Mouse (Mus musculus): ENCODE measurements around the gene Gnpat.

Gnpat gene
- long read RNA-seq, experiment 1, transcript Gnpat-201 (16 exons, 2,984 nt): major isoform, 25 of 35 reads
- long read RNA-seq, experiment 1, partial matches to known transcripts: 8 of 35 reads
- long read RNA-seq, experiment 1, other reads (novel, unspliced or antisense): 2 of 35 reads
- long read RNA-seq, experiment 2, transcript Gnpat-201 (16 exons, 2,984 nt): major isoform, 31 of 44 reads
- long read RNA-seq, experiment 2, partial matches to known transcripts: 10 of 44 reads
- long read RNA-seq, experiment 2, other reads (novel, unspliced or antisense): 3 of 44 reads

DNA sequence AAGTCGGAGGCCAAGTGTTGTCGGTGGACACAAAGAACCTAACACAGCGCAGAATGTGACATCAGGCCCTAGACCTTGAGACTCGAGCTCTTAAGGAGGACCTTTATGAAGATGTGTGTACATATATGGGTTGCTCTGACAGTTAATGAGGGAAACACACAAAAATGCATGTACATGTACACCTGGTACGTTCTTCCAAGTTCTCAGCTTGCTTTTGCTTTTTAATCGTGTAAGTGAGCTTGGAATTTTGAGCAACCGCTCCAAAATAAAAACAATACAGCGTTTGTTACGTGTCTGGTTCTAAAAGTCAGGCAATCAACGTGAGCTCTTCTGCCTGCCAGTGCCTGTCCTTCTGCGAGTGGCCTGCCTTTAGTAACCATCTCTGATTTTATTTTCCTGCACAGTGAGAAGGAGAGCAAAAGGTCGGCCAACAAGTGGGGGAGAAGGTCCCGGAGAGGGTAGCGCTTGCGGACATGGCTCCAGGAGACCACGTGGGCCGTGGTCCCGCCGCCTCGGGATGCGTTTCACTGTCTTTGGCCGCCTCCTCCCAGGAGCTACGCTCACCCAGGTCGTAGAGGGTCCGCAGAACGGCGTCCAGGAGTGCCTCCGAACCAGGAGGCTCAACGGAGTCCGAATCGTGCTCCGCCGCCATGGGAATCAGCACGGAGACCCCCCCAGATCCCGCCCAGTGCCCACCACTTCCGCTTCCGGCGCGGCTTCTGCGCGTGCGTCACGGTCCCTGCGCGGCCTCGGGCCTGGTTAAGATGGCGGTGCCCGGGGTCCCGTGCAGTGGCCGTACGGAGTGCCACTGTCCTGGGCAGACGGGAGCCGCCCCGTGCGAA lies at the start of gene Gnpat, which contains the start of gene 2810004N23Rik:
TSS of gene Gnpat (plus strand) at position 713 of the 842 bp plus-strand sequence.
TSS of gene 2810004N23Rik (minus strand) at position 800 of the 842 bp plus-strand sequence.
- intact Hi-C loops (cut with DNase I): loop anchor here (5.0 kb wide), 1 partner anchor 35 kb away; the partner anchor contains the start of genes Exoc8 and Sprtn

DNA sequence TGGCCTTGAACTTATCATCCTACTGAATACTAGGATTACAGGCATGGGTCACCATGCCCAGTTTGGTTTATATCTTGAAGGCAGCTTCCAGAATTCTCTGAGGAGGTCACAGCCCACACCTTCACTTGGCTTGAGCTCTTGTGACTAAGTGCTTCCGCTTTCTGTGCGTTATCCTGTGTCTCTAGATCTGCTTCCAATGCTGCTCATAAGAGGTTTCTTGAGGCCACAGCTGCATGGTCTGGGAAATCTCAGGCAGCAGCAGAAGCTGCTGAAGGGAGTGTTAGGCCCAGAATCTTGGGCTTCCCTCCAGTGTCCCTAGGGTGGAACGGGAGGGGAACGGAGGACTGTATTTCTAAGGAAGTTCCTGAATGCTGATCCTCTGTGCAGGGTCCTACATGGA lies 49.5 kb upstream of the Gnpat start:
- intact Hi-C loops (cut with DNase I): no loop called here

DNA sequence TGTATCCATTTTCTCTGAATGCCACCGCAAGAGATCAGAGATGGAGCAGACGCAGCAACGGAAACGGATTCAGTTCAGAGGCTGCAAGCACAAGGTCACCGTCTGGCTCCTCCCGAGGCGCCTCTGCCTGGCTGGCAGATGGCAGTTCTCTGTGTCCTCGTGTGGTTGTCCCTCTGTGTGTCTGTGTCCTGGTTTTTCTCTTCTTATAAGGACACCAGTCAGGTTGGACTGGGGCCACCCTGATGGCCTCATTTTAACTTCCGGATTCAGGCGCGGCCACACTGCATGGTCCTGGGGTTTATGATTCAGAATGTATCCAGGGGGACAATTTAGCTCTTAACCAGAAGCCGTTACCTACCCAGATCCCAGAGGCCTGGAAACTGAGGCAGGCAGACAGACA lies 47.0 kb upstream of the Gnpat start:
- intact Hi-C loops (cut with DNase I): no loop called here

DNA sequence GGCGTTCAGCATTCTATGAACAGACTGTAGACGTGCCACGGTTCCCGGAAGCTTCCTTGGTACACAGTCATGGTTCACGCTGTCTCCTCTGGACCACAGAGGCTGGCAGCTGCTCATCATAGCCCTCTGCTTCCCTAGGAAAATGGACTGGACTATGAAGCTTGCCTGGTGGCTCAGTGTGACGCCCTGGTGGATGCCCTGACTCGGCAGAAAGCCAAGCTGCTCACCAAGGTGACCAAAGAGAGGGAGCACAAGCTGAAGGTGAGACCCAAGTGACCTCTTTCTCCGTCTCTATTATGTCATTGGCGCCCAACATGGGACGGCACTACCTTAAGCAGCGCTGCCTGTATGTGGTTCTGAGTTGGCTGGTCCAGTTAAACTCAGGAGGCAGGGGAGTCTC lies 46.0 kb upstream of the Gnpat start:
- intact Hi-C loops (cut with DNase I): no loop called here

DNA sequence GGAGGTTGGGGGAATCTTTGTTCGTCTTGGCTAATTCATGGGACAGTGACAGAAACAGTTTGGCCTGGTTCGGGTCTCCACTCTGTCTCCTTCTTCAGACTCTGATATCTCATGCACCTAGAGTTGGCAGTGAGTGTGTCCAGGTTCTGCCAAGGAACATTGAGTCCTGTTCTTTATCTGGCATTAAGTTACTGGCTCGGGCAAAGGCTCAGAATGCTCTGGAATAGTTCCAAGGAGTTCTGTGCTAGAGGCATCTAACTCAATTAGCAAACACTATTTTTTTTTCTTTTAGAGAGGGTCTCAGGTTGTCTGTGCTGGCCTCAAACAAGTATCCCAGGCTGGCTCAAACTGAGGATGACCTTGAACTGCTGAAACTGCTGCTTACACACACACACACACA lies 45.5 kb upstream of the Gnpat start:
- intact Hi-C loops (cut with DNase I): no loop called here

DNA sequence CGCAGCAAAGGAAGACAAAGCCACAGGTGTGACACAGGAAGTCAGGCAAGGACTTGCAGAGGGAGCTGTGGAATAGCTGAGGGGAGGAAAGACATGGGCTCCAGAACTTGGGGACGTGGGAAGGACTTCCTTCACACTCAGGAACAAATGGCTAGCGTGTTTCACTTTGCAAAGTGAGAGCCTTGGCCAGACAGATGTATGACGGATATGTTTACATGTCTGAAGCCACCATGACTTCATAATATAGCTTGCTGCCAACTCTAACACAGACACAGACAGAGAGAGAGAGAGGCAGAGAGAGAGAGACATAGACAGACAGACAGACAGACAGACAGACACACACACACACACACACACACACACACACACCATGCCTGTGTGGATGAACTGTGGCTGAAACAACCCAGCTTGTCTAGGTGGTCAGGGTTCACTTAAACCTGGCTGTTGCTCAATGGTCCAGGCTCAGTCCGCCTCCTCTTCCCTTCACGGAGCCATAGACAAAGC lies 43.2 kb upstream of the Gnpat start:
- intact Hi-C loops (cut with DNase I): no loop called here

DNA sequence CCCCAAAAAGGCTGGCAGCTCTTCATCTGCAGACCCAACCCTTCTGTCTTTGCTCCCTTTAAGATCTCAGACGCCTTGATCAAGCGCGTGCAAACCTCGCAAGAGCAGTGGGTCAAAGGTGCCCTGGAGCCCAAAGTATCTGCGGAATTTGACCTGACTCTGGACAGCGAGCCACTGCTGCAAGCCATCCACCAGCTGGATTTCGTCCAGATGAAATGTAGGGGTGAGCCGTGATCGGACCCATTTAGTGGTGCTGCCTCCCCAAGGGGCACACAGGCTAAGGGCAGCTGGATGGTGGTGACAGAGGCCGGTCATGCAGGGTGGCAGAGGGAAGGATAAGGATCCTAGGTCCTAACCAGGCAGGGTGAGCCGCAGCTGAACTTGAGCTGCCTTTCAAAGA lies 42.7 kb upstream of the Gnpat start:
- intact Hi-C loops (cut with DNase I): no loop called here

DNA sequence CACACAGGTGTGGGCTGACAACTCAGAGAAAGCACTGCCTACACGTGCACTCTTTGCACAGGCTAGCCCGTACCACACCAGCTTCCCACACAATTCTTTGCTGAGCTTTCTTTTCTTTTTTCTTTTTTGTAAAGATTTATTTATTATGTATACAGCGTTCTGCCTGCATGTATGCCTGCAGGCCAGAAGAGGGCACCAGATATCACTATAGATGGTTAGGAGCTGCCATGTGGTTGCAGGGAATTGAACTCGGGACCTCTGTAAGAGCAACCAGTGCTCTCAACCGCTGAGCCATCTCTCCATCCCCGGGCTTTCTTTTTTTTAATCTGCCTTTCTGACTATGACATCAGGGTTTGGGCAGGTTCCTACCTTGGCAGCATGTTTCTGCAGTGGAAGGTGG lies 39.3 kb upstream of the Gnpat start:
- intact Hi-C loops (cut with DNase I): no loop called here

DNA sequence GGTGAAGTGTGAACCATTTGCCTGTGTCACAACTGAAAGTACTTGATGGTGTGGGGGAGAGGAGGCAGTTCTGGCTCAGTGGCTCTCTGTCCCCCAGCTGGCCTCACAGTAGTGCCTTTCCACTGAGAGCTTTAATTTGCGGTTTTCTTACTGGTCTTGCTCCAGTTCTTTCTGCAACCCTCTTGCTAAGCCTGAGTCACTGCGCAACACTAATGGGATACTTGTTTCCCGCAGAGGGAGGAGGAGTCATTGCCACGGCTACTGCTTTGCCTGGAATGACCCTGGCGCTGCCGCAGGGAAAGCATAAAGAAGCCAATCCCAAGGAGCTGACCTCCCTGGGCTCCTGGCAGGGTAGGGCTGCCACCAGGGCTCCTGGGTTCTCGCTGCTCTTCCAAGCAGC lies 36.2 kb upstream of the Gnpat start:
- intact Hi-C loops (cut with DNase I): loop anchor here (5.0 kb wide), 1 partner anchor 89 kb away; no protein-coding TSS in a partner anchor

DNA sequence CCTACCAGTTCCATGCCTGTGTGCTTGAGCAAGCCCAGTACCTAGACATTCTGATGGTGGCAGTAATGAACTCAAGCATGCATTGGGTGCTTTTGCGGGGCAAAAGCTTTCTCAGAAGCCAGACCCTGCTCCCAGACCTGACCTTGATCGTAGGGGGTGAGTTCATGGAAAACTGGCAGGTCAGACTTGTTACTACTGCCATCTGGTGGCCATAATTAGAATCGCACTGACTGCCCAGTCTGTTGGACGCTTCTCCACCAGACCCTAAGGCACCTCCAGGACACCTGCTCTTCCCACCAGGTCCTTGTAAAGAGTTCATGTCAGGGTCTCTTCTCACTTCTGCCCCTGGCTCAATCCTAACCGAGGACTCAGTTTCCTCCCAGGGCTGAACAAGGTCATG lies 35.4 kb upstream of the Gnpat start:
- intact Hi-C loops (cut with DNase I): loop anchor here (5.0 kb wide), 1 partner anchor 90 kb away; no protein-coding TSS in a partner anchor

DNA sequence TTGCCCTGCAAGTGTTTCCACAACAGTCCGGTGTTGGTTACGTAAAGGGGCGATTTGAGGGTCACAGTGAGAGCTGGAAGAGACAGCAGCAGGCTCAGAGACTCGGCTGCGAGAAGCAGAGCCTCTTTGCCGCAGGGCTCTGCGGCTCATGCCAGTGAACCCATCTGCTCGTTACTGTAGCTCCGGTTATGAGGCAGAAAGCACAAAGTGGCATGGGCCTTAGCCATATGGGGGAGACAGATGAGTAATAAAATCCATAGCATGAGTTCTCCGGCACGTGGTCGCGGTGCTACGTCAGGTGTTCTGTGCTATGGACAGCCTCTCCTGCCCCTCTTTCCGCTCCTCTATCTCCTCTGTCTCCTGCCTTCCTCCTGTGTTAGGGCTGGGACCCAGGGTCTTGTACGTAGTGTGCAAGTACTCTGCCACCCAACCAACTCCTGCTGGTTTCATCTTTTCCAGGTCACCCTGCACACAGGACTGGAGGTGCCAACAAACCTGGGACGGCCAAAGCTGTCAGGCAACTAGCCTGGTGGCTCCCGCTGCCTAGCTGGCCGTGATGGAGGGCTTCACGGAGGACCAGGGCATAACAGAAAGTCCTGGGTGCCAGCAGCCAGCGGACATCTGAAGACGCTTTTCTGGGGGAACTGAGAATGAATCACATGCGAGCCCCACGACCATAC lies 34.1 kb upstream of the Gnpat start:
- intact Hi-C loops (cut with DNase I): loop anchor here (5.0 kb wide), 1 partner anchor 91 kb away; no protein-coding TSS in a partner anchor

DNA sequence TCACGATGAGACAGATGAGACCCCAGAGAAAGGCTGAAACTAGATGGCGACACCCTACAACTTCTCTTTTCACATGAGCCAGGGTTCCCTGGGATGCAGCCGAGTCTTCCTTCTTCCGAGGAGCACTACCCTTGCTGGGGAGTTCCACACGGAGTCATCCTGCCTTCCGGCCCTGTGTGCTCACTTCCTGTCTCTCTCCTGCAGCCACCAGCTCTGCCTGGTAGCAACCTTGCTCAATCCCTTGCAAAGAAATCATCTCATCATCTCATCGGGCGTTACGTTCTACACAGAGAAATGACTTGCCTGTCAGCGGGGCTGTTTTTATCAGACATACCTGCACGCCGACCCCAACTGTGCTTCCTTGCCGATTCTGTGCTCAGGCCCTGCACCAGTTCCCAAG lies 32.8 kb upstream of the Gnpat start:
- intact Hi-C loops (cut with DNase I): no loop called here

DNA sequence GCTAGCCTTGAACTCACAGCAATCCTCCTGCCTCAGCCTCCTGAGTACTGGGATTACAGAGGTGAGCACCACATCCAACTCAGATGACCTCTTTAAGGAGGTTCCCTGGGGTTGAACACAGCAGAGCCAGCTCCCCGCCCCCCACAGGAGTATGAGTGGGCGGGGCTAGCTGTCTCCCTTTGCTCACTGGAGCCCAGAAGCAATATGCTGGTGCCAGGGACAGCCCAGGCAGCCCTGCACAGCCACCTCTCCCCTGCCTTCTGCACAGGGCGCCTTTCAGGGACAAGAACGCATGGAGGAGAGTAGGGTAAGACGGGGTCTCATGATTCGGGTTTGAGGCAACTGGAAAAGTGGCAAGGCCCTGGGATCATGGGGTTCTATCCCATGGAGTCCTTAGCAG lies 31.3 kb upstream of the Gnpat start:
- intact Hi-C loops (cut with DNase I): no loop called here

DNA sequence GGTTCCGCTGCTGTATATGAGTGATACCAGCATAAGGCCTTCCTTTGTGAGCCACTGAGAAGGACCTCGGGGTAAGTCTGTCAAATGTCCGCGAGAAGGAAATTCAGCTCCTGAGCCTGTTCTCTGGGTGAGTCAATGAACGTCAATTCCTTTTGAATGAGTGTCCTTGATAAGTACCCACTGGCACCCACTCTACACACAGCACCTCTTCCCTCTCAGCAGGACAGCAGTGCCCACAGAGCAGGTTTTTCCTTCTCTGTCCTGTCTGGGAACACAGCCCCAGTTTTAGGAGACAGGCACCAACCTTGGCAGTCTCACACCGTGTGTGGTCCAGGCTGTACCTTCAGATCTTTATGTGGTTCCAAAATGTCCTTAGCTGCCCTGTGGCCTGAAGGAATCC lies 30.9 kb upstream of the Gnpat start:
- intact Hi-C loops (cut with DNase I): no loop called here

DNA sequence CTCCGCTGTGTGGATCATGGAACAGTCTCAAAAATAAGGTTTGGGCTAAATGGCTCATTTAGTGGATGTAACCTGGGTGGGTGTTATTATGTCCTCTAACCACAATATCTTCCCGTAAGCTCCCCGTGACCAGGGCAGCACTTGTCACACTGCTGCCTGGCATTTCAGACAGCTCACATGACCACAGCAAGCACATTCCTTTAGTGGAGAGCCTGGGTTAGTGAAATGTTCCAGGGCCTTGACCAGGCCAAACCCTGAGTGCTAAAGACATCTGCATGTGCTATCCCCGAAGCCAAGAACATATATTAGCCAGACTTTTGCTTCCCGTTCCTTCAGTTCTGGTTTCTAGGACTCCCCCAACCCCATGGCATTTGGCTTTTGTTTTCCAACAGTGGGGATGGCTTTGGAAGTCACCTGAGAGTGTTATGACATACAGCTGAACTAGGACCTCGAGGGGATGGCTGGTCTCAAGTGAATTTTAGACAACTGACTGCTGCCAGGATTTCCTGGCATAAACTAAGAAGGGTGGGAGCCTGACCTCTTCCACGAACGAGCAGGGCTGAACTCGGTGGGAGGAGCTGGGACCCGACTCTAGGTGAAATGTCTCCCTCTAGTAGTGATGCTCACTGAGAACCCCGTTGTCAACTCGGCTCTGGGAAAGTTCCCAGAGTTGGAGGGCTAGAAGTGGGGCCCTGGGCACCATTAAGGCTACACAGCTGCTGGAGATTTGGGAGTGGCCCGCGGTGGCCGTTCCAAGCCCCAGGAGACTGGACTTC lies 29.2 kb upstream of the Gnpat start:
- intact Hi-C loops (cut with DNase I): no loop called here

DNA sequence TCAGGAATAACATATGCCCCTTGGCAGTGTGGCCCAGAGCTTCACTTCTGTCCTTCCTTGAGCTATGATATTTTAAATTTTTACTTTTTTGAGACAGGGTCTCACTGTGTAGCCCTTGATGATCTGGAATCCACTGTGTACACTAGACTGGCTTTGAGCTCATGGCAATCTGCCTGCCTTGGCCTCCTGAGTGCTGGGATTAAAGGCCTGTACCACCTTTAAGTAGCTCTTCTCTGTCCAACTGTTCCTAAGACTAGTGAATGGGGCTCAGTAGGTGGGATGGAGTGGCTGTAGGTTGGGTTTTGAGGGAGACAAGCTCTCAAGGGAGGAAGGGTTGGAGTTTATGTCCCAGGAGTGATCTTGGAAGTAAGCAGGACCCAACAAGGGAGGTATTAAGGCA lies 27.0 kb upstream of the Gnpat start:
- intact Hi-C loops (cut with DNase I): no loop called here

DNA sequence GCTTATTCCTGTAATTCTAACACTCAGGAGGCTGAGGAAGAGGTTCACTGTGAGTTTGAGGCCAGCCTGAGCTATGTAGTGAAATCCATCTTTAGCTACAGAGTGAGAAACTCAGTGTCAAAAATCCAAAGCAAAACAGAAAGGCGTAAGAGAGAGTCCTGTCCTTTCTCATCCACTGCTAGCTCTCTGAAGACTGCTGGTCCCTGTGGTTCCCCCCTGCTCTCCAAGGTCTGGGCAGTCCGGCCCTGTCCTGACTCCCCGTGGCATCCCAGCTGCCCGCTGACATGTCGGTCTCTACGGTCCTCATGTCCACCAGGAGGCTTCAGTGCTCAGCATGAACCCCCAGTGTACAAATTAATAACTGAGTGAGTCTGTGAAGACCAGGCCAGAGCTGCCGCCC lies 26.6 kb upstream of the Gnpat start:
- intact Hi-C loops (cut with DNase I): no loop called here

DNA sequence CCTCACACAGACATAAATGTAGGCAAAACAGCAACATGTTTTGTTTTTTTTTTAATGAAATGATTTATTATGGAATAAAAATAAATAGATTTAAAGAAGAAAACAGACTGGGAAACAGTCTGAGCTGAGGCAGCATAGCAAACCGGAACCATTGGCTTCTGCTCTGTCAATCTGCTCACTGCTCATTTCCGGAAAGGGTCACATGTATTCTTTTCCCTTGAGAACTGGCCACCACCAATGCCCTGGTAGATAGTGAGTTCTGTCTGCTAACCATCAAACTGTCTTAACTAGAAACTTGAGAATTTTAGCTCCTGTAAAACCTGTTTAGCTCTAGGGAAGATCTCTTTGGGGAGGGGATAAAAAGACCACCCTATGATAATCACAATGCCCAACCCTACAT lies 25.9 kb upstream of the Gnpat start:
- intact Hi-C loops (cut with DNase I): no loop called here

DNA sequence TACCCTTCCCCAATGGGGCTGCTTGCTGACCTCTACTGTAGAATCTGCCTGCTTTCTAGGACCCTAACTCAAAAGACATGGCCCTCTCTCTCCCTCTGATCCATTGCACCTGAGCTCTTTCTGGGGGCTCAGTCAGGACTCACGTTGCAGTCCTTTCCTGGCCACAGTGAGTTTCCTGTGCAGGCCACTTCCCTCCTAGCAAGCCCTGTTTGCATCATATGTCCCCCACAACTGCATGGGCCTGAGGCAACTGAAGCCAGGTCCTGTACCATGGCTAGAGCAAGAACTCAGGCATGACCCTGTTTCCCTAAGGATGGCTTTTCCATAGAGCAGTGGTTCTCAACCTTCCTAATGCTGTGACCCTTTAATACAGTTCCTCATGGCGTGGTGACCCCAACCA lies 24.9 kb upstream of the Gnpat start:
- intact Hi-C loops (cut with DNase I): no loop called here

DNA sequence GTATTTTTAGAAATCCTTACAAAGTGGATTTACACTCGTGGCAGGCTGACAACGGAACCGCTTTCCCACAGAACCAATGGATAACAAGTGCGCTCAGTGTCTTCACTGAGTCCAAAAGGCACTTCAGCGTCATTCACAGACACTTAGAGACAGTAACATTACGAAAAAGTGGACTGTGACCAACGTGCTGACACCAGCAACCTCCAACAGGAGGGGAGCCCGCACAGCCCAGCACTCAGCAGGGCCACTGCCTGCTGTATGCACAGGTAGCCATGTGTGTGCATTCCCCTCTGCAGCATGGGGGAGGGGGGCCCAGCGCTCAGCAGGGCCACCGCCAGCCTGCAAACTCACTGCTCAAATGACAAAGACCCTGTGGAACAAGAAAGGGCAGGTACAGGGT lies 23.5 kb upstream of the Gnpat start:
- intact Hi-C loops (cut with DNase I): no loop called here

DNA sequence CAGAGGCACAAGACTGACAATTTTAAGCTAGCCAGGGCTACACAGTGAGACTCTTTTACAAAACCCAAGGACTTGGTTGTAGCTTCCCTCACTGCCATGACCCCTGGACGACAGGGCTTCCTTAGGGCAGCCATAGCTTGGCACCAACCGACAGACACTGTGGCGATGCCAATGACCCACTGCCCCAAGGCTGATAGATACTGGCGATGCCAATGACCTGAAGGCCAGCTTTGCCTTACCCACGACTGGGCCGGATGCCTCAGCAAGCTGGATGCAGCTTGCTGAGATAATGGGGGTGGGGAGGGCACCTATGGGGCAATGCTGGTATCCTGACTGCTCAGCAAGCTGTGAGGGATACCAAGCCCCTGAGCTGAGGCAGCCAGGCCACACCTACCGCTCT lies 21.9 kb upstream of the Gnpat start:
- intact Hi-C loops (cut with DNase I): no loop called here
